Mouse (Mus musculus) limb, embryonic 11.5 days (tissue): ENCODE measurements at regions not wholly inside any gene's neighbourhood (a gene's known extent, or its start where the extent isn't known, plus 50 kb on each side); places are given as distances from the start of the nearest gene placed in this dataset.
A peak's percentile ranks its signal among the peaks of the same experiment; 100 is the strongest.

ENCODE experiments used
- ATAC-seq: fragments of 200-750 bp; cut with Nextera tagmentation; 2 replicates; pipeline ENCODE4 v1.8.0; 2017; ENCODE audit warnings: low read depth; ENCODE audit not compliant: insufficient number of reproducible peaks, low FRiP score, low TSS enrichment
- DNase-seq: peaks from one replicate; pipeline ENCODE4 v3.0.0-alpha.2; 2015; ENCODE audit warnings: low spot score
- H3K27ac ChIP-seq: fragments of 300-500 bp; sonication (generic); replicated peaks from 2 replicates; pipeline ENCODE4 v1.5.1; 2014; ENCODE audit warnings: low read depth, mild to moderate bottlenecking, low read length
- H3K27me3 ChIP-seq: fragments of 300-500 bp; sonication (generic); 2 replicates; pipeline ENCODE4 v1.6.1; 2014; ENCODE audit warnings: mild to moderate bottlenecking, low read length, mixed read lengths; ENCODE audit not compliant: control insufficient read depth, insufficient read depth
- H3K36me3 ChIP-seq: fragments of 300-500 bp; sonication (generic); 2 replicates; pipeline ENCODE4 v1.6.1; 2014; ENCODE audit warnings: mild to moderate bottlenecking, low read length, moderate library complexity, mixed read lengths; ENCODE audit not compliant: control insufficient read depth, insufficient read depth
- H3K4me1 ChIP-seq: fragments of 300-500 bp; sonication (generic); 2 replicates; pipeline ENCODE4 v1.6.1; 2014; ENCODE audit warnings: low read length, mixed read lengths; ENCODE audit not compliant: control insufficient read depth, insufficient read depth
- H3K4me2 ChIP-seq: fragments of 300-500 bp; sonication (generic); 2 replicates; pipeline ENCODE4 v1.6.1; 2014; ENCODE audit warnings: low read depth, mild to moderate bottlenecking, moderate library complexity; ENCODE audit not compliant: severe bottlenecking
- H3K4me3 ChIP-seq: fragments of 300-500 bp; sonication (generic); 2 replicates; pipeline ENCODE4 v1.5.1; 2014; ENCODE audit warnings: low read depth, low read length
- H3K9ac ChIP-seq: fragments of 300-500 bp; sonication (generic); 2 replicates; pipeline ENCODE4 v1.6.1; 2014; ENCODE audit warnings: mild to moderate bottlenecking, low read length
- H3K9me3 ChIP-seq: fragments of 300-500 bp; sonication (generic); 2 replicates; pipeline ENCODE4 v1.6.1; 2016; ENCODE audit warnings: low read length; ENCODE audit not compliant: control insufficient read depth
- WGBS: fragments of 180-500 bp; shearing (Covaris S2); extraction: QIAGEN DNeasy Blood & Tissue Kit; methylation state at CpG from one replicate; pipeline ENCODE4 v1.1.7; 2014; 5-methylcytosine and 5-hydroxymethylcytosine counted together

GRCm38 (mm10) chr2:74994998-74995397, 169.4 kb downstream of the Mtx2 start:
- Histone ChIP-seq H3K4me3 (no peak overlapping the region), H3K9ac (no peak overlapping the region), H3K4me2 (no peak overlapping the region), H3K36me3 (no peaks in the 10 kb centered on the region), H3K9me3 (no peaks in the 10 kb centered on the region), H3K27me3 (no peaks in the 10 kb centered on the region), H3K4me1 (peaks cover 10% of the 10 kb centered on the region), H3K27ac (no peak overlapping the region)
- ATAC-seq (no peak), DNase-seq (no peak)
- WGBS, result 18% methylated on average over 2 of the region's 2 CpGs

- Histone ChIP-seq H3K9ac (no peak overlapping the region), H3K4me3 (no peak overlapping the region), H3K4me2 (no peak overlapping the region), H3K36me3 (no peaks in the 10 kb centered on the region), H3K27me3 (0 out of 2 replicates have a peak, but pooled peaks cover 2% of the 10 kb centered on the region), H3K4me1 (peaks cover 18% of the 10 kb centered on the region), H3K27ac (no peak overlapping the region), H3K9me3 (no peaks in the 10 kb centered on the region)
- DNase-seq (no peak), ATAC-seq (no peak)
- 86% methylated on average over 1 of the region's 1 CpGs for WGBS
Observed at GRCm38 (mm10) chr2:74997736-74998135, 172.1 kb downstream of the Mtx2 start.

DNA sequence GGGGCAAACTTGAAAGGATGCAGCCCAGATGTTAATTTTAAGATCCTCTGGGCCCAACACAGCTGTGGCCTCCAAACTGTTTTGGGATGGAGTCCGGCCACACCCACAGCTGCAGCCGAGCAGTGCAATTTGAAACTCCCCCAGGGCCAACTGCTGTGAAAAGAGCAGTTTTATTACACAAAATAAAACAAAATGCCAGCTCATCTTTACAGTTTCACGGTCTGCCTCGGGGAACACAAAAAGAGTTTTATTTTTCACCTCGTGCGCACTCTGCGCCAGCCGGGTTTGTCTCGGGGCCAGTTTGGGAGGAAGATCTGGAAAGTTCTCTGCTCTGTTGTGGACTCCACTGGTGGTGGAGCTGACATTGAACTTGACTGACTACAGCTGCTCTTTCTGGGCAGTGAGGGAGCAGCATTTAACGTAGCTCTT, 174.8 kb downstream of the Mtx2 start:
- H3K4me1 ChIP-seq, result peaks cover 18% of the 10 kb centered on the region
- ATAC-seq, result peak; percentile 79
- no peaks in the 10 kb centered on the region for H3K9me3 ChIP-seq
- peaks cover 7% of the 10 kb centered on the region; the same call in 1 of the 2 replicates for H3K27me3 ChIP-seq
- H3K9ac ChIP-seq, result no peak overlapping the region
- DNase-seq, result peak; percentile 80
- 0 out of 2 replicates have a peak overlapping the region, but pooled peaks have one; percentile 1 for H3K4me2 ChIP-seq
- H3K27ac ChIP-seq, result peak overlapping the region; percentile 60
- H3K36me3 ChIP-seq, result no peaks in the 10 kb centered on the region
- no peak overlapping the region for H3K4me3 ChIP-seq
- 10% methylated on average over 10 of the region's 10 CpGs for WGBS

- Histone ChIP-seq H3K4me1 (peaks cover 18% of the 10 kb centered on the region), H3K36me3 (no peaks in the 10 kb centered on the region), H3K9ac (no peak overlapping the region), H3K27me3 (peaks cover 7% of the 10 kb centered on the region; the same call in 1 of the 2 replicates), H3K4me2 (no peak overlapping the region), H3K9me3 (no peaks in the 10 kb centered on the region), H3K4me3 (no peak overlapping the region), H3K27ac (no peak overlapping the region)
- ATAC-seq, result no peak
- 88% methylated on average over 12 of the region's 12 CpGs for WGBS
- DNase-seq, result no peak
Observed at GRCm38 (mm10) chr2:75002562-75002961, 177.0 kb downstream of the Mtx2 start.

DNA sequence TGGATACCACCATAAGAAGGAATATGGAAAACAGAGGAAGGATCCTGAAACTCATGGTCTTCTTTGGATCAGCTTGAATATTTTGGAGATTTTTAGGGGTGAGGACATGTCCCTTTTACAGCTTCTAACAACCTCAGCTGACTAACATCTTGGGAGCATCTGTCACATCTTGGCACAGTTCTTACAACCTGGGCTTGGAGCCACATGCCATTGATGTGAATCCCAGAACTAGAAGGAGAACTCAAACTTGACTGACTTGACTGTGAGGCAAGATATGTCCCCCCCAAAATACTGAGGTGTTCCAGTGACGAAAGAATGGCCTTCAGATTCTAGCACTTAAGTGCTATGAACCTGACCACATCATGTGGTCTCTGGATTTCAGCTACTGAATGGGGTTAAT, 182.5 kb downstream of the Mtx2 start:
- Histone ChIP-seq H3K4me1 (peaks cover 3% of the 10 kb centered on the region; the same call in 1 of the 2 replicates), H3K9ac (no peak overlapping the region), H3K4me3 (no peak overlapping the region), H3K9me3 (no peaks in the 10 kb centered on the region), H3K4me2 (no peak overlapping the region), H3K27me3 (peaks cover 5% of the 10 kb centered on the region; the same call in 1 of the 2 replicates), H3K36me3 (no peaks in the 10 kb centered on the region), H3K27ac (no peak overlapping the region)
- ATAC-seq, result no peak
- peak; percentile 17 for DNase-seq
- 76% methylated on average over 1 of the region's 1 CpGs for WGBS

GRCm38 (mm10) chr2:75010647-75011046, 185.0 kb downstream of the Mtx2 start:
- Histone ChIP-seq H3K4me2 (no peak overlapping the region), H3K27me3 (peaks cover 2% of the 10 kb centered on the region), H3K4me3 (no peak overlapping the region), H3K4me1 (peaks cover 3% of the 10 kb centered on the region), H3K9me3 (no peaks in the 10 kb centered on the region), H3K9ac (no peak overlapping the region), H3K36me3 (no peaks in the 10 kb centered on the region), H3K27ac (no peak overlapping the region)
- ATAC-seq, result no peak
- peak; percentile 28 for DNase-seq
- 17% methylated on average over 7 of the region's 7 CpGs for WGBS

DNA sequence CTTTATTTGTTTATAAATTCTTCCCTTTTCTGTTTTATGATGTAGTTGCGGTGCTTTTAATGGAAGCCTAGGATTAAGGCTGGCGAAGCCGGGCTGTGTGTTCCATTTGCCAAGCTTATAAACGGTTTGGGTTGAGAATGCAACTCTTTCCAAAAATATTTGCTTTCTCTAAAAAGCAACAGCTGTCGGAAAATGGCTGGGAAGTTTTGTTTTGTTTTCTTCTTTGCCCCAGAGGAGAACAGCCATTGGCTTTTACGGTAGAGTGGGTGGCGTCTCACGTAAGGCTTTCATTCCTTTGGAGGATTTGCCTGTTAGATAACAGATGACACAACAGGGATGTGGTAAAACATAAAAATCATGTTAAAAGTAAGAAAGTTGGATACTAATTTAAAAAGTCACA, 186.4 kb downstream of the Mtx2 start:
- 15% methylated on average over 8 of the region's 8 CpGs for WGBS
- DNase-seq (no peak), ATAC-seq (no peak)
- Histone ChIP-seq H3K4me3 (no peak overlapping the region), H3K9me3 (no peaks in the 10 kb centered on the region), H3K4me1 (peaks cover 3% of the 10 kb centered on the region), H3K27me3 (peaks cover 2% of the 10 kb centered on the region), H3K36me3 (no peaks in the 10 kb centered on the region), H3K4me2 (no peak overlapping the region), H3K27ac (no peak overlapping the region), H3K9ac (no peak overlapping the region)

- no peaks in the 10 kb centered on the region for H3K9me3 ChIP-seq
- H3K4me1 ChIP-seq, result peaks cover 3% of the 10 kb centered on the region
- H3K36me3 ChIP-seq, result no peaks in the 10 kb centered on the region
- ATAC-seq, result no peak
- no peak overlapping the region for H3K9ac ChIP-seq
- no peak for DNase-seq
- peaks cover 2% of the 10 kb centered on the region for H3K27me3 ChIP-seq
- no peak overlapping the region for H3K4me3 ChIP-seq
- 54% methylated on average over 16 of the region's 16 CpGs for WGBS
- H3K4me2 ChIP-seq, result no peak overlapping the region
- no peak overlapping the region for H3K27ac ChIP-seq
Observed at GRCm38 (mm10) chr2:75014994-75015728, 189.6 kb downstream of the Mtx2 start.
